Mouse (Mus musculus) midbrain, embryonic 16.5 days (tissue): Measurements from ENCODE around the gene Tomm70a. TPM values are rescaled to one million over a fixed set of nuclear protein-coding genes. Genes with fewer than 3 reads are reported as not detected.
A peak's percentile ranks its signal among the peaks of the same experiment; 100 is the strongest.
"Not testable (repeated sequence)": the region's sequence is repeated elsewhere in the genome, so short reads cannot be mapped to it uniquely, and the experiment has no call there.

ENCODE experiments used
- ATAC-seq: fragments of 200-750 bp; cut with Nextera tagmentation; 2 replicates; pipeline ENCODE4 v1.8.0; 2017; ENCODE audit warnings: moderate TSS enrichment
- H3K27ac ChIP-seq: fragments of 300-500 bp; sonication (generic); 2 replicates; pipeline ENCODE4 v1.5.1; 2014; ENCODE audit warnings: mild to moderate bottlenecking, low read length, mixed read lengths
- H3K27me3 ChIP-seq: fragments of 300-500 bp; sonication (generic); 2 replicates; pipeline ENCODE4 v1.6.1; 2014; ENCODE audit warnings: low read depth, low read length, mixed read lengths; ENCODE audit not compliant: control insufficient read depth, insufficient read depth
- H3K36me3 ChIP-seq: fragments of 300-500 bp; sonication (generic); 2 replicates; pipeline ENCODE4 v1.6.1; 2014; ENCODE audit warnings: mild to moderate bottlenecking, low read length, moderate library complexity, mixed read lengths; ENCODE audit not compliant: control insufficient read depth, insufficient read depth
- H3K4me1 ChIP-seq: fragments of 300-500 bp; sonication (generic); 2 replicates; pipeline ENCODE4 v1.6.1; 2014; ENCODE audit warnings: mild to moderate bottlenecking, low read length, mixed read lengths; ENCODE audit not compliant: control insufficient read depth, insufficient read depth
- H3K4me2 ChIP-seq: fragments of 300-500 bp; sonication (generic); 2 replicates; pipeline ENCODE4 v1.6.1; 2014; ENCODE audit warnings: mild to moderate bottlenecking, low read length, mixed read lengths
- H3K4me3 ChIP-seq: fragments of 300-500 bp; sonication (generic); 2 replicates; pipeline ENCODE4 v1.5.1; 2014; ENCODE audit warnings: low read depth, mild to moderate bottlenecking, low read length, moderate library complexity, mixed read lengths
- H3K9ac ChIP-seq: fragments of 300-500 bp; sonication (generic); 2 replicates; pipeline ENCODE4 v1.6.1; 2014; ENCODE audit warnings: low read depth, low read length, mixed read lengths
- H3K9me3 ChIP-seq: fragments of 300-500 bp; sonication (generic); replicated peaks from 2 replicates; pipeline ENCODE4 v1.6.1; 2014; ENCODE audit warnings: mild to moderate bottlenecking, low read length, mixed read lengths; ENCODE audit not compliant: control insufficient read depth, poor library complexity, severe bottlenecking
- WGBS: fragments of 180-500 bp; shearing (Covaris S2); extraction: QIAGEN DNeasy Blood & Tissue Kit; methylation state at CpG from one replicate; pipeline ENCODE4 v1.1.7; 2014; 5-methylcytosine and 5-hydroxymethylcytosine counted together
- polyA plus RNA-seq: library from polyadenylated mRNA; unstranded; fragments of >200 nt; fragmentation: Nextera tagmentation; extraction: Ambion mirVana; gene quantifications from 2 replicates; pipeline ENCODE4 v1.2.1, GENCODE M21; 2015

Tomm70a gene
- polyA plus RNA-seq, 1 experiment from 2014 or later, result 63.0 TPM

DNA sequence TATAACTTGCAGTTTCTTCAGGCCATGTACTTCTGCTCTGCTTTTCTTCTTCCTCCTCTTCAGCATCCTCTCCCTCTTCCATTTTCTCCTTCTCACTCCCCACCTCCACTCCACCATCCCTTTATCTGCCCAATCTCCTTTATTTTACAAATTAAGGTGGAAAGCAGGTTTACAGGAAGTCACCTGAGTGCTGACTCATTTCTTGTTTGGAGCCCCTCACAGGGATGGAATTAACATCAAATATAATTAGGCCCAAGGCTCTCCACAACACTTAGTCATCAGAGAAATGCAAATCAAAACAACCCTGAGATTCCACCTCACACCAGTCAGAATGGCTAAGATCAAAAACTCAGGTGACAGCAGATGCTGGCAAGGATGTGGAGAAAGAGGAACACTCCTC lies 53.0 kb downstream of the Tomm70a start:
- not testable (repeated sequence) for H3K4me2 ChIP-seq, H3K9me3 ChIP-seq, H3K4me3 ChIP-seq, H3K27me3 ChIP-seq, H3K27ac ChIP-seq, ATAC-seq, H3K9ac ChIP-seq, H3K4me1 ChIP-seq
- H3K36me3 ChIP-seq, result peaks cover 14% of the 10 kb centered on the region

DNA sequence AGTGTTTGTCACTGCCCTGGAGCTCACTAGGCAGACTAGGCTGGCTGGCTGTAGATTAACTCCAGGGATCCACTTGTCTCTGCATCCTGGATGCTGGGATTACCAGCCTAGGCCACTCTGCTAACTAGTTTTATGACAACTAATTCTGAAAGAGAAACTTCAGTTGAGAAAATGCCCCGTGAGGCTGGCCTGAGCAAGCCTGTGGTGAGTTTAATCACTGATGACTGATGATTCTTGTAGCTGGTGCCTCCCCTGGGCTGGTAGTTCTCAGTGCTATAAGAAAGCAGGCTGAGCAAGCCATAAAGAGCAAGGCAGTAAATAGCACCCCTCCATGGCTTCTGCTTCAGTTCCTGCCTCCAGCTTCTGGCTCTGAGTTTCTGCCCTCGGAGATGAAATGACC lies 54.2 kb downstream of the Tomm70a start:
- no peak for ATAC-seq
- Histone ChIP-seq H3K4me3 (no peak overlapping the region), H3K4me2 (no peak overlapping the region), H3K9ac (no peak overlapping the region), H3K27ac (no peak overlapping the region), H3K36me3 (peaks cover 12% of the 10 kb centered on the region), H3K4me1 (no peaks in the 10 kb centered on the region), H3K27me3 (no peaks in the 10 kb centered on the region), H3K9me3 (no peaks in the 10 kb centered on the region)
- 76% methylated on average over 2 of the region's 2 CpGs for WGBS

DNA sequence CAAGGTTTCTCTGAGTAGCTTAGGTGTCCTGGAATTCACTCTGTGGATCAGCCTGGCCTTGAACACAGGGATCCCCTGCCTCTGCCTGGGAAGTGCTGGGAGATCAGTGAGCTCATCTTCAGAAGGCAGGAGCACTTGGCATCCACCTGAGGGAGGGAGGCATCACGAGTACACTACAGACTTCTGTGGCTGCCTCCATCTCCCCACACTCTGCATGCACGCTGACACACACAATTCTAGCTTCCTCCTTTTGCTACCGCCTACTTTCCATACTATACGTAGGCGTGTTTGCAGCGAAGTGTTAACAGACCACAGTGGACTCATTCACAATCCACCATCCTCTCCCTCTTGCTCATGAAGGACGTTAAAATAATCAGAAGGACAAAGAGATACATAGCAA lies 54.8 kb downstream of the Tomm70a start:
- 93% methylated on average over 7 of the region's 7 CpGs for WGBS
- no peak for ATAC-seq
- Histone ChIP-seq H3K9ac (no peak overlapping the region), H3K4me1 (no peaks in the 10 kb centered on the region), H3K4me2 (no peak overlapping the region), H3K4me3 (no peak overlapping the region), H3K9me3 (no peaks in the 10 kb centered on the region), H3K36me3 (peaks cover 9% of the 10 kb centered on the region), H3K27ac (no peak overlapping the region), H3K27me3 (no peaks in the 10 kb centered on the region)

DNA sequence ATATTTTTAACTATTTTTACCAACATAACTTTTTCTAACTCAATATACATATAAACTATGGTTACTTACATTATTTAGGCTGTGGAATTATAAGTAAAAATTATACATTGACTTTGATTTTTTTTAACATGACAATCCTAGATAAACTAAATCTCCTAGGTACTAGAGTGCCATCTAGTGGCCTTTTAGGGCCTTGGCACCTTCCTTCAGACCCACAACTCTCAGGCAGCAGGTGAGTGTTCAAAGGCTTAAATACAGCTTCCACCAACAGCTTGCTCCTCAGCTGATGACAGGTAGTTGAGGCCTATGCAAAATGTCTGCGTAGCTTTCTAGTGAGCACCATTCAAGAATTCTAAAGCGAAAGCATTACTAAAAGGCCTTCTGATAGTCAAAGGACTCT lies 55.8 kb downstream of the Tomm70a start:
- 58% methylated on average over 2 of the region's 2 CpGs for WGBS
- Histone ChIP-seq H3K9me3 (no peaks in the 10 kb centered on the region), H3K27me3 (no peaks in the 10 kb centered on the region), H3K9ac (no peak overlapping the region), H3K27ac (no peak overlapping the region), H3K4me1 (no peaks in the 10 kb centered on the region), H3K4me2 (no peak overlapping the region), H3K36me3 (peaks cover 16% of the 10 kb centered on the region), H3K4me3 (no peak overlapping the region)
- ATAC-seq, result peak; percentile 71

DNA sequence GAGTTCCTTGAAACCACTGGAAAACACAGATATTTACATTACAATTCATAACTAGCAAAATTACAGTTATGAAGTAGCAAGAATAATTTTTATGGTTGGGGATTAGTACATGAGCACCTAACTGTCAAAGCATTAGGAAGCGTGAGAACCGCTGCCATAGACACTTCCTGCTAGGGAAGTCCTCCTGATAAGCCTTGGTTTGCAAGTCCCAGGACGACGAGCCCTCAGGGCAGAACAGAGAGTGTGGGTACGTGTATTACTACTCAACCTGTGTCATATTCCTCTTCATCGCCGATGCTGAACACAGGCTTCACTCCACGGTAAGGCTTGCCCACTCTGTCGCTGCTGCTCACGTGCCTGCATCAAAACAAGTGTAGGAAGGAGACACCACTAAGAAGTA lies 56.2 kb downstream of the Tomm70a start:
- no peaks in the 10 kb centered on the region for H3K27me3 ChIP-seq
- no peak for ATAC-seq
- H3K4me2 ChIP-seq, result no peak overlapping the region
- H3K27ac ChIP-seq, result no peak overlapping the region
- H3K36me3 ChIP-seq, result peaks cover 16% of the 10 kb centered on the region
- 92% methylated on average over 10 of the region's 10 CpGs for WGBS
- H3K9ac ChIP-seq, result no peak overlapping the region
- H3K4me3 ChIP-seq, result no peak overlapping the region
- H3K4me1 ChIP-seq, result no peaks in the 10 kb centered on the region
- no peaks in the 10 kb centered on the region for H3K9me3 ChIP-seq

DNA sequence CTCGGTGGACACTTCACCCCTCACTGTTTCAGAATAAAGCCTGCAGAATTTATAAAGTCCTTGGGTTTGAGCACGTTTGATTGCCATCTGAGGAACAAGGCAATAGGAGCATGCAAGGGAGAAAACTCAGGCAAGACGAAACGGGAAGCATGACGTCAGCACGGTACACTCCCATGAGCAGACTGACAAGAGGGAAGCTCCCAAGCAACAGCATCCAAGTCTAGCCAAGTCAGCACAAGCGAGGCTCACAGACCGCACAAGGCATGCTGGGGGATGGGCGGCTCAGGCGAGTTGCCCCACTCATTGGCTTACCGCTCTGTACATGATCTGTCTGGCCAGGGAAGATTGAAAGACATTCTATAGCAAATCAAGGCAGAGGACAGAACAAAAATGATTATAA lies 59.7 kb downstream of the Tomm70a start:
- no peak overlapping the region for H3K27ac ChIP-seq
- 88% methylated on average over 11 of the region's 11 CpGs for WGBS
- H3K4me3 ChIP-seq, result no peak overlapping the region
- no peak overlapping the region for H3K9ac ChIP-seq
- no peaks in the 10 kb centered on the region for H3K27me3 ChIP-seq
- H3K36me3 ChIP-seq, result peaks cover 29% of the 10 kb centered on the region
- ATAC-seq, result no peak
- H3K4me1 ChIP-seq, result no peaks in the 10 kb centered on the region
- H3K4me2 ChIP-seq, result no peak overlapping the region
- H3K9me3 ChIP-seq, result no peaks in the 10 kb centered on the region

DNA sequence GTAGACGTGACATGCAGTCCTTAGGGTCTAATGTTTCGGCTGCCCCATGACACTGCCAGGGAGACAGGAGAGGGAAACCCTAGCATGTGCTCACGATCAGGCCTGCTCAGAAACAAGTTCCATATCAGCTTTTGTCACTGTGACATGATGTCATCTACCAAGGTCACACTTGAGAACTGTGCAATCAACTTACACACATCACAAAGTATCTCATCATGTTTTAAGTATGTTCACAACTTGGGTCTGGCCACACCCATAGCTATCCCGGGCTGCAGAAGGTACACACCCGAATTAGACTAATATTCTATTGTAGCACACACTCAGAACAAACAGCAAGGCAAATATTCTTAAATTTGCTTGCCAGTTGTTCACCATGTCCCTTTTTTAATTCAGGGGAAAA lies 60.5 kb downstream of the Tomm70a start:
- H3K9me3 ChIP-seq, result no peaks in the 10 kb centered on the region
- H3K4me2 ChIP-seq, result no peak overlapping the region
- no peak overlapping the region for H3K9ac ChIP-seq
- no peak overlapping the region for H3K27ac ChIP-seq
- ATAC-seq, result no peak
- H3K36me3 ChIP-seq, result peaks cover 29% of the 10 kb centered on the region
- no peak overlapping the region for H3K4me3 ChIP-seq
- 91% methylated on average over 5 of the region's 5 CpGs for WGBS
- no peaks in the 10 kb centered on the region for H3K4me1 ChIP-seq
- no peaks in the 10 kb centered on the region for H3K27me3 ChIP-seq

DNA sequence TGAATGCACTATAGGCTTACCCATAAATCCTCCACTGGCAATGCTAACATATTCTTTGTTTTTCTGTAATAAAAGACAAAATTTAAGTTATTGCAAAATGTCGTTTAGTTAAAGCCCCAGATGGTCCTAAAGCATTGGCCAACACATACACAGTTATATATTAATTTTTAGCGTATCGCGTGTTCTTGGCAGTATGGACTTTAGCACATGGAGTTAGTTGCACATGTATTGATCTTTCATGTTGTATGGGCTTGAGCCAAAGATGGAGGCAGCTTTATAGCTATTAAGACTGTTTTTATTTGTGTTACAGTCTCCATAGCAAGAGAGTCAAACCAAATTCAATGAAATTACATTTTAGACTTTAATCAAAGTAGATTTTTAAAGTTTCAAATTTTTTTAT lies 65.1 kb downstream of the Tomm70a start:
- no peaks in the 10 kb centered on the region for H3K27me3 ChIP-seq
- H3K9ac ChIP-seq, result no peak overlapping the region
- WGBS, result 96% methylated on average over 4 of the region's 4 CpGs
- no peak for ATAC-seq
- no peak overlapping the region for H3K4me2 ChIP-seq
- H3K4me1 ChIP-seq, result no peaks in the 10 kb centered on the region
- no peak overlapping the region for H3K27ac ChIP-seq
- peaks cover 31% of the 10 kb centered on the region for H3K36me3 ChIP-seq
- H3K9me3 ChIP-seq, result no peaks in the 10 kb centered on the region
- H3K4me3 ChIP-seq, result no peak overlapping the region

DNA sequence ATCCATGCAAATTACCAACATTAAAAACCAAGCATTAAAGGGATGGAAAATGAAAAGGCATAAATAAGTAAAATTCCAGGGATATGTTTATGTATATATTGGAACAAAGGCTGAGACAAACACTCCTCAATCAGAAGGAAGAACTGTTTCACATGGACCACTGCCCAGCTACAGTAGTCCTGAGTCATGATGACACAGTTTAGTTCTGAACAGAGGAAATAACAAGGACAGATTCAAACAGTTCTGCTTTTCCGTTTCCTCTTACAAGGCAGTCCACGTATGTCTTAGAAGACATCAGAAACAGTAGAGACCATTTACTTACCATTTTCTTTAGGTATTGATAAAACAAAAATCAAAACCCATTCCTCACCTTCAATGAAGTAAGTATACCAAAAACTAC lies 68.0 kb downstream of the Tomm70a start:
- no peak overlapping the region for H3K4me3 ChIP-seq
- H3K36me3 ChIP-seq, result peaks cover 16% of the 10 kb centered on the region
- H3K27me3 ChIP-seq, result no peaks in the 10 kb centered on the region
- H3K4me1 ChIP-seq, result no peaks in the 10 kb centered on the region
- no peak overlapping the region for H3K27ac ChIP-seq
- H3K9ac ChIP-seq, result no peak overlapping the region
- no peaks in the 10 kb centered on the region for H3K9me3 ChIP-seq
- WGBS, result 92% methylated on average over 2 of the region's 2 CpGs
- no peak for ATAC-seq
- no peak overlapping the region for H3K4me2 ChIP-seq

DNA sequence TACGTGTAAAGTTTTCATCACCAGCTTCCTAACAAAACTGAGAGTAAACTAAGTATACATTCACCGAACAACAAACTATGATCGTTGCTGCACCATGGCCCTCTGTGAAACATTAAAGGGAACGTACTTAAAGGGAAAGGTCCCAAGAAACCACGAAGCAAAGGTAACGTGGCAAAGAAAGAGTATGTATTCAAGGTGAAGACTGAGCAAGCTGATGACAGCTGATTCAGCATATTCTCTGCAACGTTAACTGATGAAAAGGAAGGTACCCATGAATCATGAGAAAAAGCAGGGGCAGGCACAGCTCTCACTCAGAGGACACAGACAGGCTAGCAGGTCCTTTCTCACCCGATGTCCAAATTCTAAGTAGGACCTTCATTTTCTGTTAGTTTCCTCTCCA lies 68.9 kb downstream of the Tomm70a start:
- no peak overlapping the region for H3K27ac ChIP-seq
- WGBS, result 94% methylated on average over 8 of the region's 8 CpGs
- H3K27me3 ChIP-seq, result no peaks in the 10 kb centered on the region
- H3K4me2 ChIP-seq, result no peak overlapping the region
- H3K4me3 ChIP-seq, result no peak overlapping the region
- no peaks in the 10 kb centered on the region for H3K4me1 ChIP-seq
- no peaks in the 10 kb centered on the region for H3K9me3 ChIP-seq
- no peak overlapping the region for H3K9ac ChIP-seq
- H3K36me3 ChIP-seq, result peaks cover 20% of the 10 kb centered on the region
- no peak for ATAC-seq
